Mouse (Mus musculus) cerebellum, adult 2 months (tissue): ENCODE data around the gene Hoxa9.

Experiments used
- CTCF ChIP-seq: fragments of 200-500 bp; IDR thresholded peaks from 2 replicates; pipeline ENCODE4 v1.5.1; 2011; ENCODE audit warnings: low read depth, mild to moderate bottlenecking, control low read depth, low read length, moderate library complexity, borderline replicate concordance; ENCODE audit not compliant: insufficient read depth
- POLR2A ChIP-seq: fragments of 200-500 bp; IDR thresholded peaks from 2 replicates; pipeline ENCODE4 v1.6.1; 2011; ENCODE audit warnings: low read length, control low read depth, borderline replicate concordance; ENCODE audit not compliant: insufficient read depth

DNA sequence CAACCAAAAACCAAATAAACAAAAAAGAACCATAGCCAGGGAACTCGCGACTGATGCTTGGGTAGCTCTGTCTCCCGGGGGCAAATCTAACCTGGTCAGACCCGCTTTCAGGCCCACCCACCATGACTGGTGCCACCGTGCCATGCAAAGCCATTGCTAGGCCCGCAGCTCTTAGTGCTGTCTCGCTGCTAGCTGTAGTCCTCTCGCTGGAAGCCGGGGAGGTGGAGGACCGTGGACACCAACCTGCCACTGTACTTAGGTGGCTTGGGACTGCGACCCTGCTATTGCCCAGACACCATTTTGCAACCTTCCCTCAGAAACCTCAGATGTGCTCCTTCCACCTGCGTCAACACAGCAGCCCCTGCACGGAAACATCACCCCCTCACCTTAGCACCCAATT is 18.9 kb downstream of the Hoxa9 start:
- no peak for TF ChIP-seq POLR2A
- TF ChIP-seq CTCF, result no peak
